Mouse (Mus musculus) cortical plate, adult 2 months (tissue): ENCODE measurements around the gene Dlgap3. TPM values are rescaled to one million over a fixed set of nuclear protein-coding genes. Genes with fewer than 3 reads are reported as not detected.
A peak's percentile ranks its signal among the peaks of the same experiment; 100 is the strongest.

ENCODE experiments used
- H3K27ac ChIP-seq: fragments of 200-500 bp; 2 replicates; pipeline ENCODE4 v1.5.1; 2012; ENCODE audit warnings: low read length, control low read depth, inconsistent platforms; ENCODE audit not compliant: insufficient read depth
- H3K4me1 ChIP-seq: fragments of 200-500 bp; 2 replicates; pipeline ENCODE4 v1.6.1; 2011; ENCODE audit warnings: low read length; ENCODE audit not compliant: control insufficient read depth, insufficient read depth
- H3K4me3 ChIP-seq: fragments of 200-500 bp; 2 replicates; pipeline ENCODE4 v1.5.1; 2011; ENCODE audit warnings: mild to moderate bottlenecking, low read length, control low read depth; ENCODE audit not compliant: insufficient read depth
- CTCF ChIP-seq: fragments of 200-500 bp; IDR thresholded peaks from 2 replicates; pipeline ENCODE4 v1.5.1; 2011; ENCODE audit warnings: mild to moderate bottlenecking, control low read depth, low read length; ENCODE audit not compliant: insufficient read depth; ENCODE audit errors: extremely low read depth
- POLR2A ChIP-seq: fragments of 200-500 bp; IDR thresholded peaks from 2 replicates; pipeline ENCODE4 v1.6.1; 2011; ENCODE audit warnings: mild to moderate bottlenecking, low read length, control low read depth; ENCODE audit not compliant: insufficient read depth; ENCODE audit errors: extremely low read depth
- polyA plus RNA-seq: library from polyadenylated mRNA; depleted of rRNA; stranded (reverse); fragments of >200 nt; gene quantifications from 2 replicates; pipeline ENCODE4 v1.2.3, GENCODE M21; 2012

Gene Dlgap3
- polyA plus RNA-seq, 1 experiment: 222 TPM

- TF ChIP-seq CTCF: no peak
- no peak for TF ChIP-seq POLR2A
- Histone ChIP-seq H3K27ac (no peak overlapping the region), H3K4me1 (0 out of 2 replicates have a peak, but pooled peaks cover 2% of the 10 kb centered on the region), H3K4me3 (no peak overlapping the region)
These were observed 45.5 kb downstream of the Dlgap3 start for GRCm38 (mm10) chr4:127214510-127214909.

- TF ChIP-seq POLR2A (no peak), CTCF (0 out of 2 replicates have a peak, but pooled peaks have one; percentile 32)
- Histone ChIP-seq H3K4me1 (0 out of 2 replicates have a peak, but pooled peaks cover 2% of the 10 kb centered on the region), H3K4me3 (no peak overlapping the region), H3K27ac (no peak overlapping the region)
These were observed 46.1 kb downstream of the Dlgap3 start for GRCm38 (mm10) chr4:127215103-127215502.

GRCm38 (mm10) chr4:127215799-127216198, 46.8 kb downstream of the Dlgap3 start:
- Histone ChIP-seq H3K27ac (no peak overlapping the region), H3K4me3 (no peak overlapping the region), H3K4me1 (0 out of 2 replicates have a peak, but pooled peaks cover 2% of the 10 kb centered on the region)
- TF ChIP-seq POLR2A (no peak), CTCF (no peak)

- Histone ChIP-seq H3K27ac (no peak overlapping the region), H3K4me1 (no peaks in the 10 kb centered on the region), H3K4me3 (no peak overlapping the region)
- TF ChIP-seq CTCF (no peak), POLR2A (no peak)
These were observed 47.2 kb downstream of the Dlgap3 start for GRCm38 (mm10) chr4:127216251-127216651.

- Histone ChIP-seq H3K4me3 (no peak overlapping the region), H3K4me1 (no peaks in the 10 kb centered on the region), H3K27ac (no peak overlapping the region)
- no peak for TF ChIP-seq CTCF
- no peak for TF ChIP-seq POLR2A
These were observed 48.0 kb downstream of the Dlgap3 start for GRCm38 (mm10) chr4:127217048-127217447.

GRCm38 (mm10) chr4:127223291-127223690, 54.3 kb downstream of the Dlgap3 start:
- no peak overlapping the region for H3K4me3 ChIP-seq
- TF ChIP-seq CTCF: no peak
- no peak for TF ChIP-seq POLR2A
- peaks cover 1% of the 10 kb centered on the region; the same call in 1 of the 2 replicates for H3K4me1 ChIP-seq
- H3K27ac ChIP-seq: no peak overlapping the region

GRCm38 (mm10) chr4:127223755-127224154, 54.8 kb downstream of the Dlgap3 start:
- Histone ChIP-seq H3K27ac (no peak overlapping the region), H3K4me3 (no peak overlapping the region), H3K4me1 (peaks cover 1% of the 10 kb centered on the region; the same call in 1 of the 2 replicates)
- no peak for TF ChIP-seq CTCF
- no peak for TF ChIP-seq POLR2A

- no peak overlapping the region for H3K27ac ChIP-seq
- peaks cover 1% of the 10 kb centered on the region; the same call in 1 of the 2 replicates for H3K4me1 ChIP-seq
- TF ChIP-seq CTCF (no peak), POLR2A (no peak)
- no peak overlapping the region for H3K4me3 ChIP-seq
These were observed 55.6 kb downstream of the Dlgap3 start for GRCm38 (mm10) chr4:127224444-127225100.

GRCm38 (mm10) chr4:127226067-127226466, 57.1 kb downstream of the Dlgap3 start:
- no peak overlapping the region for H3K4me3 ChIP-seq
- peaks cover 1% of the 10 kb centered on the region; the same call in 1 of the 2 replicates for H3K4me1 ChIP-seq
- TF ChIP-seq CTCF: no peak
- TF ChIP-seq POLR2A: no peak
- no peak overlapping the region for H3K27ac ChIP-seq

- H3K27ac ChIP-seq: no peak overlapping the region
- no peak for TF ChIP-seq CTCF
- TF ChIP-seq POLR2A: no peak
- H3K4me3 ChIP-seq: no peak overlapping the region
- peaks cover 7% of the 10 kb centered on the region for H3K4me1 ChIP-seq
These were observed 58.2 kb downstream of the Dlgap3 start for GRCm38 (mm10) chr4:127227051-127227673.
